Mouse (Mus musculus): ENCODE data around the gene Nol4l.

Gene Nol4l

DNA sequence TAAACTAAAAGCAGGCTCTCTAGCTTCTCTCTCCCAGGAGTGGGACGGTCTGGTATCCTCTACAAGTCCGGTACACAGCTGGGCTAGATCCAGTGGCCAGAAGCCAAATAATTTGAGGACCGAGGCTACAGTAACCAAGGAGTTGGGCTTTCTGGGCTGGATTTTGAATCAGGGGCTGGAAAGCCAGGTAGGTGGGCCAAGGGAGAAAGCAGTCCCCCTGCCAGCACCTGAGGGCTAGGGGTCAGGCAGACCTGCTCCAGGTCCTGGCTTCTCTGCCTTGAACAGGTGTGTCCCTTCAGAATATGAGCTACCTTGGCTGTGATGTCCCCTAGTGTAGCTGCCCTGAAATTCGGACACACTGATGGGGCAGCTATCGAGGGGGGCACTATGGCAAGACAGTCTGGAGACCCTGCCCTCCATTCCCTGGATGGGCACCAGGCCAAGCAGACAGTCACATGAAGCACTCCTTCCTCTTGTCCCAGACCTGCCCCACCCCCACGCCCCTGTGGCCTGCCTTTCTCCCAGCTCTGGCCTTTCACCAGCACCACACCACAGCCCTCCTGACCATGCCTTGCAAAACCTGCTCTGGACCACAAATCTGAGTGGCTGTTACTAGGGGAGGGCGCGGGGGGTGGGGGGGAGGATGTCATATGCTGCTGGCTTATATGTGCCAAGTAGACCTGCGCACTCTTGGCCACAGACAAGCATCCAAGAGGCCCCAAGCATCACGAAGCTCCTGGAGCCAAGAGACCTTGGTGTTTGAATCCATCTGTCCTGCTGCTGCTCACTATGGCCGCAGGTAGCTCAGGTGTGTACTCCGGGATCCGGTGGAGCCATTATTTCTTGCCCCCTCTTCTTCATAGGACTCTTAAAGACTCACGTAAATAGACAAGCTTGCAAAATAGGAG lies 17.1 kb downstream of the Nol4l start:
- no peak for DNase-seq (ENCODE audit: low read depth, low spot score)

DNA sequence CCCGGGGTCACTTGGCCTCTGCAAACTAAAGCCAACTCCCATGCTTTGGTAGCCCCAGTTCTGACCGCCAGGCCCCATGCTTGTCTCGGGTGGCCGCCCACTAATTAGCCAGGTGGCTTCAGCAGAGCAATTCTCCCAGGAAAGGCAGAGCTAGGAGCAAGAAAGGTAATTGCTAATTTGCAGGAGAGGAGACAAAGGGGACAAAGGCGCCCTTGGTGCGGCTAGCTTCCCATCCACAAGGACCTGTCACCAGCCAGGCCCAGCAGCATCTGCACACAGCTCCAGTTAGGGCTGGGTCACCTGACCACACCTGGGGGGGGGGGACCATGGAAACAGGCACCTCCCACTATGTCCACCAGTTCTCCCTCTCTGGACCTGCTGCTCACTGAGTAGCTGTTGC lies 18.2 kb downstream of the Nol4l start:
- no peak for DNase-seq (ENCODE audit: low read depth, low spot score)

DNA sequence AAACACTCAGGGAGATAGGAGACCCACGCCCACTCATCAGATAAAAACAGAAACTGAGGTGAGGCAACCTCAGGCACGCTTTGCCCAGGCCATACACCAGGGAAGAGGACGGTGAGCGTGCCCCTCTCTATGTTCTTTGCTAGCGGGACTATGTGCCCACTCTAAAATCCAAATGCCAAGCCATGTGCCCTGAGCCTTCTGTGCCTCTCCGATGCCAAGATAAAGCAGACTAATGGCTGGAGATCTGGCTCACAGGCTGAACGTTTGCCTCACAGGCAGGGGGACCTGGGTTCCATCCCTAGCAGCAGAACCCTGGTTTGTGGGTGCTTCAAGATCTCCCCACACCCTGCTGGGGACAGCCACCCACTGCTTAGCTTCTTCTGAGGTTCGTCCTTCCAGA lies 19.6 kb downstream of the Nol4l start:
- DNase-seq (ENCODE audit: low read depth, low spot score), result no peak

DNA sequence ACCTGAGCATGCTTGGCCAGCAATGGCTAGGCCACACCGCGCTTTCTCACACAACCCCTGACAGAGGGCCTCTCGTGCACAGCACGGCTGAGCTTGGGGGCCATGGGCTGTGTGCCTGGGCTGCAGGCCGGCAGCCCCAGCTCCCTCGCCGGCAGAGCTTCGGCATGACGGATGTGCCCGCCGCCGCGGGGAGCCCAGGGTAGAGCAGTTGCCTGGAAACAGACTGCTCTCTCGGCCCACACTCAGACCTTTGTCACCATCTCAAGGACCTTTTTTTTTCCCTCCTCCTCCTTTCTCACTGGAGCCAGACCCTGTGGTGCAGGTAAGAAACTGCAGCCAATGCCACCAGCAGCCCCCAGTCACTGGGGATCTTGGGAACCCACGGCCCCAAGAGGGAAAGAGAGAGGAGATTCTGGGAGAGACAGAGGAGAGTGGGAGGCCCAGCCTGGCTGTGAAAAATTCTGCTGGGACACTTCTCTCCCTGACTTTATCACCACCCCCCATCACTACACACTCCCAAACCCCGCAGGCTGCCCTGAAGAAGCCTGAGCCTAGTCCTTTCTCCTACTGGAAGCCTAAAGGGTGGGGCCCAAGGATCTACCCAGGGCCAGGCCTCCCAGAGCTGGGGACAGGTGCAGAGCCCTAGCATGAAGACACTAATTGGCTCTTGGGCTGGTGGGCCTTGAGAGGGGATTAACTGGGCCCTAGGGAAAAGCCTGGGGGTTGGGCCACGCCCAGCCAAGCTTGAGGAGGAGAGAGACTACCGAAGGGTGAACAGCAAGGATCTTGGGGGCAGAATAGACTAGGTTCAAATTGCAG lies 20.4 kb downstream of the Nol4l start:
- no peak for DNase-seq (ENCODE audit: low read depth, low spot score)

DNA sequence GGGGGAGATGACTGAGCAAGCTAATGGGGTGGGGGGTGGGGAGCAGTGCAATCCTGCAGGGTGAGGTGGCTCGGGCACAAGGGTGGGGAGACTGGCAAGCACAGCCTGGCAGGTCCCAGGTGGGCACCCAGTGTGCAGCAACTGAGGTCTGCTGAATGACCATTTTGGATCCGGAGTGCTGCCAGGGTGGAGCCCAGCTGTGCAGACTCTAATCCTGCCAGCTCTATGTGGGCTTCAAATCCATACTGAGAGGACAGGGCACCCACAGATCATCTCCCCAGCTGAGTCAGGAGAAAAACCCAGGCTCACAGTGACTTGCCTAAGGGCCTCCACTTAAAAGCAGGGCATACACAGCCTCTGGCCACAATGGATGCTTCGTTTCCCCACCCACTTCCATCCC lies 21.4 kb downstream of the Nol4l start:
- no peak for DNase-seq (ENCODE audit: low read depth, low spot score)

DNA sequence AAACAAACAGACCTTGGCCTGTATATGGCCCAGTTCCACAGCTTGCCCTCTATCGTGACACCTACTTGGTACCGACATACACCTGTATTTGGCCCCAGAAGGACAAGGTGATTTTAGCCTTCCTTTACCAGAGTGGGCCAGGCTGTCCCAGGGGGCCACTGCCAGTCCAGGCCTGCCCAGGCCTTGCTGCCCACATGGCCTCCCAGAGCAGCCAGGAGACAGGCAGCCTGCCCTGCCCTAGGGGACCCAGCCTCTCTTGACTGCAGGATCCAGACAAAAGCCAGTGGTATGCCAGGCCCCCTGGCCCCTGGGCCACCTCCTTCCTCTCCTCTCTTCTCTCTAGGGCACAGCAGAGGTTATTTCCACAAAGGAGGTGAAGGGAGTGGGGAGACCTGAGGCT lies 21.8 kb downstream of the Nol4l start:
- no peak for DNase-seq (ENCODE audit: low read depth, low spot score)

DNA sequence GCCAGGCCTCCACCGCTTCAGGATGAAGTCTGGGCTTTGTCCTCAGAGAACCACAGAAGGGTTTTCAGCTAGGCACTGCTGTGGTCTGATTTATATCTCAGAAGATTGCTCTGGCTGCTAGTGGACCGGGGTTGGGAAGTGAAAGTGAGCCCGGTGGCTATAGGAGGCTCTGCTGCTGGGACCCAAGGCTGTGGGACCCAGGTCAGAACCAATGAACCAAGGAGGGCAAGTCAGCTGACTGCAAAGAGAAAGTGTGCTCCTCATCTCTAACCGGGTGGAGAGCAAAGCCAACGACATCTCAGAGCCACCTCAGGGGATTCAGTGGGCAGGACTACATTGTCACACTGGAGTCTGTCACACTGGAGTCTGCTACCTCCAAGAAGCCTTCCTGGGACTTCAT lies 23.4 kb downstream of the Nol4l start:
- DNase-seq (ENCODE audit: low read depth, low spot score), result no peak

DNA sequence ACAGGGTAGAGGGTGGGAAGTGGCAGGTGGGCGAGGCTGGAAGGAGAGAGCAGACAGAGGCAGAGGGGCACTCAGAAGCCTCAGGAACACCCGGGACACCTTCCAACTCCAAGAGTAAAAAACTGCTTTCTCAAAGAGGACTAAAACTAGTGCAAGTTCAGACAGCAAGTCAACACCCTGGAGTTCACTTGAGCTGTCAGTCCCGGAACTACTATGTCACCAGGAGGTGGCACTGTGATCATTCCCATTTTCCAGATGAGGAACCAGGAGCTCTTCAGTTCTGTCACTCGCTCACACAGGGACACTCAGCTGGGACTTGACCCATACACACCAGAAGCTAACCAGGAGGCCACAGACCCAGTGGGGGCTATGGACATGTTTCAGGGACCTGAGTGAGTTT lies 30.6 kb downstream of the Nol4l start:
- no peak for DNase-seq (ENCODE audit: low read depth, low spot score)

DNA sequence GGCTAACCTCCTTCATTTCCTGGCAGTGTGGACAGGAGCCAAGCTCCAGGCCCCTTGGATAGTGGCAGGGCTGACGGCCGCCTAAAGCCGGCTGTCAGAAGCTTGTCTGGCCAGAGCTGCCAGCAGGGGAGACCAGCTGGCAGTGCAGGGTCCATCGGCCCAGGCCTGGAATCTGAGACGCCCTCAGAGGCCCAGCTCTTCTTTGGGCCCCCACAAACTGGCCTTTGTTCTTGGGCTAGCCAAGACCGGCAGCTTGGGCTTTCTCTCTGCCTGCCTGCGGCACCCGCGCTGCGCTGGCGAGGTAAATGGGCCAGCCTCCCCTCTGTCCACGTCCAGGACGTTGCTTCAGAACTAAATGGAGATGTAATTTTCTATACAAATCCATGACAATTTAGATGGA lies 32.9 kb downstream of the Nol4l start:
- no peak for DNase-seq (ENCODE audit: low read depth, low spot score)

DNA sequence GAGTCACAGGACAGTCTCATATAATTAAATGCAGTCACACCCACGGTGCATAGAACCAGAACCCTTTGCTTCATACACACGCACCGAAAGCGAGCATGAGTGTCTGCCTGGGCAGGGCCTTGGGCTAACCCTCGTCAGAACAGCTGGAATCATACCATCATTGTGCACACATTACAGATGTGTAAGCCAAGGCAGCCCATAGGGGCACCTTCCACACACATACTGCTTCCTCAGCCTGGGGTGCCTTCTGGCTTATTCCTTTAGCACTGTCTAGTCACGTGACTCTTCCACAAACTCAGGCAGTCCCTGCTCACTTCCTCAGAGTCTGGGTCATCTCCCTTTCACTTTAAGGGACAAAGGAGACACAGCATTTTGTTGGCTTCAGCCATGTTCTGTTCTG lies 33.5 kb downstream of the Nol4l start:
- no peak for DNase-seq (ENCODE audit: low read depth, low spot score)

DNA sequence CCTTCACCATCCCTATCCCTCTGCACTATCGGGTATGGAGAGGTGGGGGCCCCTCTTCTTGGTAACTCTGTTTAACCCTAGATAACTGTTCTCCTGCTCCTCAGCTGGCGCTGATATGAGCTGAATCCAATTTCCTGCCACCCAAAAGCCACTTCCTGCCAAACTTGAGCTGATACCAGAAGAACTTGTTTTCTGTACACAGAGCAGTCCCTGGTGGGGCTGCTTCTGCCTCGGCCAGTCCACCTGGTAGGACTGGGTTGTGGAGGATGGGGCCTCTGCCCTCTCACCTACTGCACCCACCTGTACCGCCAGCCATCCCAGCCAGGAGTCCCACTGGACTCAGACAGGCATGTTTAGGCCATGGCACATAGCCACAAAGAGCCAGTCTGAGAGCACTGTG lies 34.0 kb downstream of the Nol4l start:
- peak; percentile 66 for DNase-seq (ENCODE audit: low read depth, low spot score)

DNA sequence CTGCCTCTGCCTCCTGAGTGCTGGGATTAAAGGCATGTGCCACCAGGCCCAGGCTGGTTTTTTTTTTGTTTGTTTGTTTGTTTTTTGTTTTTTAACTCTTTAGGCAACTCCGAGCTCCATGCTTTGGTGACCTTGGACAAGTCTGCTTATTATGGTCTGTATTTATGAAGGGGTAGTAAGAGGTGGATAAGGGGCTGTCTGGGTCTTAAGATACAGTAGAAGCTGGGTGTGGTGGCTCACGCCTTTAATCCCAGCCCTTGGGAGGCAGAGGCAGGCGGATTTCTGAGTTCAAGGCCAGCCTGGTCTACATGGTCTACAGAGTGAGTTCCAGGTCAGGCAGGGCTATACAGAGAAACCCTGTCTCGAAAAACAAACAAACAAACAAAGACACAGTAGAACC lies 34.4 kb downstream of the Nol4l start:
- peak; percentile 56 for DNase-seq (ENCODE audit: low read depth, low spot score)

DNA sequence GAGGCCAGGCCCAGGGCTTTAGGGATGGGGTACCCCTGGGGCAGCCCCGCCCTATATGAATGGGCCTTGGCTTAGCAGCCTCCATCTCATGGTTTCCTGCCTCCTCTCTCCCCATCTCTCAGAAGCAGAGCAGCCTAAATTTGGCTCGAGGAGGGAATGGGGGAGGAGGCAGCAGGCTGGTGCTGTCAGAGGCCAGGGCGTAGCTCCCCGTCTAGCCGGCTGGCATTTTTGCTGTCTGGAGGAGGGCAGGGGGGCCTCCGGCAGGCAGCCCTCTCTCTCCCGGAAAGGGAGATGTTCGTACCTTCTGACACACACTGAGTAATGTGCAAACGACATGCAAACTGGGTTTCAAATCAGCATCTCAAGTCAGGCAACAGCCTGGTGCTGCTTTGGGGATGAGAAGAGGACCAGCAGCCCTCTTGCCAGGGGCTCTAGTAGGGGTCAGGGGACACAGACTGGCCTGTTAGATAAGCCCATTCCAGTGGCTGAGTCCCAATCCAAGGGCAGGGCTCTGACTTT lies 35.4 kb downstream of the Nol4l start:
- DNase-seq (ENCODE audit: low read depth, low spot score), result peak; percentile 44

DNA sequence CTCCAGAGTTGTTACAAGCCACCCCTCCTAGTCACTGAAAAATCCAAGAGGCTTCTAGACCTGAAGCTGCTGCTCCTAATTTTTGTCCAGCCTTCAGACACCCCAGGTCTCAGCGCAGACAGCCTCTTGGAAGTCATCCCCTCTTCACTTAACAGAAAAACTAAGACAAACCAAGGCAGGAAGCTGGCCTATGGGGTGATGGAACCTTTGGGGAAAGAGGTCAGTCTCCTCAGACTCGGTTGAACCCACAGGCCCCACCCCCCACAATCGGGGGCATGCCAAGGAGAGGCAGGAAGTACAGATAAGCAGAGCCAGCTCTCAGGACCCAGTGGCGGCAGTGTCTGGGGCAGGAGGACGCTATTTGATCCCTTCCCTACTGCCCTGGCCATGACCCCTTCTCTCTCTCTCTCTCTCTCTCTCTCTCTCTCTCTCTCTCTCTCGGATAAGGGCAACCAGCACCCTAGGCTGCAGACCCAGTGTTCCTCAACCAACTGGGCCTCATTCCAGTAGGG lies 35.9 kb downstream of the Nol4l start:
- DNase-seq (ENCODE audit: low read depth, low spot score), result peak; percentile 68

DNA sequence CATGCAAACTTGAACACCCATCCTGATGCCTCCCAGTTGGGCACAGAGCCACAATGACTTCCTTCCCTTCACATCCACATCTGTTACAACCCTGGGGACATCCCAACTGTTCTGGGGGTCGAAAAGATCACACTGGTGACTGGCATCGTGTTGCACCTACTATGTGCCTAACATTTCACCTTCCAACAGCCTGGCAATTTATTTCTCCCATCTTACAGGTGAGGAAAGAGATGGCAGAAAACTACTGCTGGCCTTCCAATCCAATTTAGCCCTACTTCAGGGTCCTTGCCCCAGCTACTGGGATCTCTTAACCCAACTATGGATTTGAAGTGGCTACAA lies 36.4 kb downstream of the Nol4l start:
- DNase-seq (ENCODE audit: low read depth, low spot score), result no peak

DNA sequence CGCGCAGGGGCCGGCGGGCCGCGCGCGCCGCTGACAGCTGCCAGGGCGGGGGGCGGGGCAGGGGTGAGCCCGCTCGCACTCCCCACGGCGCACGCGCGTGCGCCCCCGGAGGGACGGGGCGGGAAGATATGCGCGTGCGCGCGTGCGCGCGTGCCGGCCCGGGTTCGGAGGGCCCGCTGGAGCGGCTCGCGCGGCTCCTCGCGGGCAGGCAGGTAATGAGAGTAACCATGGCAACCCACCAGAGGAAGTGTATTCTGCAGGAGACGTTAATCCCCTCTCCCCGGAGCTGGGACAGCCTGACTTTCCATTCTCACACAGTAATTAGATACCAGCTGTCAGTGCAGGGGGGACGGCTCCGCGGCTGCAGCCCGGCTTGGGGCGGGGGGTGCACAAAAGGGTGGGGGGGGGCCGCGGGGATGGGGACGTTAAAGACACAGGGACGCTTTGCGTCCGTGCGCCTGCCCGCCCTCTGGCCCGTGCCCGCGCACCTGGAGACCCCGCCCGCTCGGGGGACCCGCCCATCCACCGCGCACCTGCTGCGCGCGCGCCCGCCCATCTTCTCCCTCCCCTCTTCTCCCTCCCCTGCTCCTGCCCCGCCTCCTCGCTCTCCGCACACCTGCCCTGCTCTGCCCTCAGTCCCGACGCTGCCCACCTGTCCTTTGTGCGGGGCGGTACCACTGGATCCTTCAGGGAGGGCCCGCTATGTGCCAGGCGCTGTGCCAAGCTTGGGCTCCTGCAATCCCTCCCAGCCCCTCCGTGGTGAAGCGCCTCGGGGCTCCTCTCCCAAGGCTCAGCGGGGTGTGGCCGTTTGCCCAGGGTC lies 37.0 kb downstream of the Nol4l start, which contains the start of gene 4930404H24Rik:
Gene 4930404H24Rik, plus strand, starts transcription at position 218 of the 820 bp plus-strand sequence.
- DNase-seq (ENCODE audit: low read depth, low spot score), result peak; percentile 67

DNA sequence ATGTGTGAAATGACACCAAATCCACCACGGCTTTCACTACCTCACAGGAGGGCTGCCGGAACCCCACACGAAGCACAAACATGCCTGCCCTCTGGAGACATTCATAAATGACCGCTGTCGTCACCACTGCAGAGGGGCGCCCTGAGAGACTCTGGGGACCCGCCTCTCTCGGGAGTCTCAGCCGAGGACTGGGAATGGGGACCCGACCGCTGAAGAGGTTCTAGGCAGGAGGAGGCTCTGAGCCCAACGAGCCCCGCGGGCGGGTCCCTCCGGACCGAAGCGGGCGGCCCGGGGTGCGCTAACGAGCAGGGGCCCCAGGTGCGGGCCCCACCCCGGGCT lies 37.6 kb downstream of the Nol4l start:
- DNase-seq (ENCODE audit: low read depth, low spot score), result peak; percentile 42

DNA sequence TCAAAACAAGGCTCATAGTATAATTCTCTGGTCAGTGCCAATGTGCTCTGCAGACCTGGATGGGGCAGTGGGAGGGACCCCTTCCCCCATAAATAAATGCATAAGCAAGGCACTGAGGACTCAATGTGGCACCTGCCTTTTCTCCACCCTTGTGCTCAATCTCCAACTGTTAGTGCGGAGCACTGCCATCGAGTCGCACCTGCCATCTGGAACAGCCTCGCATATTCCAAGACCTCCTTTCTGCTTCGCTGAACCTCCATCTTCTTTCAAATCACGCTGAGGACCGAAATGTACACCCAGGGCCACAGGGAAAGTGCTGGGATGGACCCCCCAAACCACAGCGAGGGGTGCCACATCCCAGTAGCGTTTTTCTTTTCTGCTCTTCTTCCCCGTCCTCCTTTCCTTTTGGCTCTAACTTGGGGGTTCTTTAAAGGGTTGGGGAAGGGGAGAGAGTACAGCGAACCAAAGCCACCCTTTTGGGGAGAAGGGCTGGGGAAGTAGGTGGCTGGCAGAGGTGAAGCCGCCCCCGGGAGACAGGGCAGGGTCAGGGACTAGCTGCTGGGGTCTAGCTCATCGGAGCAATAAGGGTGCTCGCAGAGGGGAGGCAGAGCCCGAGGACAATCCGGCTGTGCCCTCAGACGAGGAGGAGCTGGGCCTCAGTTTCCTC lies 38.1 kb downstream of the Nol4l start:
- DNase-seq (ENCODE audit: low read depth, low spot score), result no peak

DNA sequence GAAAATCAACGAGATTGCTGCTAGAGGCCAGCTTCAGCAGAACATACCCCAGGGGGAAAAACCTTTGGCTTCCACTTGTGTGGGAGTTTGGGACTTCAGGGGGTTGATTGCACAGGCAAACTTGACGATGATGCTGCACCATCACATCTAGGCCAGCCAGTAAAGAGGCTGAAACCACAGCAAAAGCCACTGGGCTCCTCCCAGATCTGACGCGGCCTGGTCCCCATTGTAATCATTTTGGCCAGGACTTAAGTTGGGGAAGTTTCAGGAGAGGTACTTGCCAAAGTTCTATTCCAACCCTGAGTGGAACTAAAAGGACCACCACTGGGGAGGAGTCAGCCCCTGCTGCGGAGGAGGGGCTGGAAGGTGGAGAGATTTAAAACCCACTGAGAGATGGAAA lies 38.8 kb downstream of the Nol4l start:
- DNase-seq (ENCODE audit: low read depth, low spot score), result no peak

DNA sequence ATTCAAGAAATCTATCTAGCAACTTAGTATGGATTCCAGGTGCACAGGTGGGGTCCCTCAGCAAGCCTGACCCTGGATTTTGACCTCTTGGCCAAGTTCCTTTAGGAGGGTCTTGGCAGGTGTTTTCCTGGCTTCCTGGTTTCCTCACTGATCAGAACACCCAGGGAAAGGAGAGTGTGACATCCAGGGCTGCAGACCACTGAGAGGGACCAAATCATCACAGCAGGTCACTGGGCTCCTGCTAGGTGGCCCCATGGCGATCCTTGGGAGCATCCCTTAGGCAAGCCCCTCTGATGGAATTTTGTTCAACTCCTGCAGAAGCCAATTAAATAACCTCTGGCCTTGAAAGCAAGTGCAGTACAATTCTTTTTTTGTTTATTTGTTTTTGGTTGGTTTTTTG lies 39.7 kb downstream of the Nol4l start:
- no peak for DNase-seq (ENCODE audit: low read depth, low spot score)

DNA sequence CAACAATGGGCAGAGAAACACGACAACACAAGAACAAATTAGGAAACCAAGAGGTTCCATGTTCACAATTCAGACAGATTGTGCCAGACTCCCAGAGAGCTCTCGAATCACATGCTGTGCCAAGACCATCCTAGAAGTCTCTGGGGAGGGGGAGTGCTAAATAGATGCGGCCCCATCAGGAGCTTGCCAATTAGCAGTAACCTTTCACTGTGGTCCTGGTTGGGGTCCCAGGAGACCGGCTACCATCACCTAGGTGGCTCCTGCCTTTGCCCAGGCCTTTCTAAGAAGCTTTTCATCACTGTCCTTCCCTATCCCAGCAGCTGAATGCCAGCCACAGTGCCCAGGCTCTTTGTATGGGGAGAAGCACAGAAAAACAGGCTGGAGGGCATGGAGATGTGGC lies 45.7 kb downstream of the Nol4l start:
- DNase-seq (ENCODE audit: low read depth, low spot score), result no peak
